Mouse (Mus musculus): Measurements from ENCODE around the gene Pet117. TPM values are rescaled to one million over a fixed set of nuclear protein-coding genes. Genes with fewer than 3 reads are reported as not detected.

The Pet117 gene
- polyA plus RNA-seq (2015; fragmentation: Nextera tagmentation; extraction: Ambion mirVana), result 3.3 TPM in 1 of 2 replicates, not detected in the other

GRCm38 (mm10) chr2:144368400-144369019 lies at the start of gene Pet117, which contains the start of gene Kat14:
Gene Pet117 (plus strand): TSS chr2:144368996.
Gene Kat14 (plus strand): TSS chr2:144368983.
- 8% methylated on average over 38 of the region's 38 CpGs for WGBS
- Histone ChIP-seq H3K9me3 (replicated peaks; ENCODE audit: control insufficient read depth, low read length, poor library complexity, severe bottlenecking) (no peaks in the 10 kb centered on the region), H3K9ac (ENCODE audit: low read depth, low read length) (peak within 1 kb of the TSS; percentile 93), H3K27ac (ENCODE audit: low read length) (peak within 1 kb of the TSS; percentile 98), H3K27me3 (ENCODE audit: control insufficient read depth, insufficient read depth, low read depth, low read length) (no peaks in the 10 kb centered on the region), H3K36me3 (ENCODE audit: control insufficient read depth, insufficient read depth, low read length) (no peaks in the 10 kb centered on the region; the same call in 1 of the 2 replicates), H3K4me1 (ENCODE audit: control insufficient read depth, insufficient read depth, low read length) (peaks cover 11% of the 10 kb centered on the region), H3K4me3 (ENCODE audit: low read depth, low read length) (peak within 1 kb of the TSS; percentile 94), H3K4me2 (ENCODE audit: low read length) (peak within 1 kb of the TSS; percentile 76)
- peak; percentile 96 for ATAC-seq

DNA sequence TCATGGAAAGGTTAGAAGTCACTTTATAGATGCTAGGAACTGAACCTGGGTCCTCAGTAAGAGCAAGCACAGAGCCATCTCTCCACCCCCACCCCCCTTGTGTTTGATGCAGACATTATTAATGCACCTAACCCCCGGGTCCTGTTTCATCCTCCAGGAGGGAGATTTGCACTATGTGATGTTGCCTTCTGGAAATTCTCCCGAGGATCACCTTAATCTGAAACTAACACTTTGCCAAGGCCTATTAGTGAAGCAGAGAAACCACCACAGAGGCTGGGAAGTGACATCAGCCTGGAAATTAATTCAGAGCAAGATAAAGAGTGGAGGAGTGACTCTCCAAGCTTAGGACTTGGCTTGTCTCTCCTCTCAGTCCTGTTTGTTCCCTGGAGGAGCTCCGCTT lies 44.6 kb upstream of the Pet117 start:
- H3K36me3 ChIP-seq (ENCODE audit: control insufficient read depth, insufficient read depth, low read length), result no peaks in the 10 kb centered on the region
- H3K27me3 ChIP-seq (ENCODE audit: control insufficient read depth, insufficient read depth, low read depth, low read length), result peaks cover 7% of the 10 kb centered on the region
- H3K4me2 ChIP-seq (ENCODE audit: low read length), result no peak overlapping the region
- H3K4me3 ChIP-seq (ENCODE audit: low read depth, low read length), result no peak overlapping the region
- H3K9ac ChIP-seq (ENCODE audit: low read depth, low read length), result no peak overlapping the region
- WGBS, result 63% methylated on average over 3 of the region's 3 CpGs
- no peak overlapping the region for H3K27ac ChIP-seq (ENCODE audit: low read length)
- no peaks in the 10 kb centered on the region for H3K9me3 ChIP-seq (replicated peaks; ENCODE audit: control insufficient read depth, low read length, poor library complexity, severe bottlenecking)
- ATAC-seq, result no peak
- no peaks in the 10 kb centered on the region for H3K4me1 ChIP-seq (ENCODE audit: control insufficient read depth, insufficient read depth, low read length)

GRCm38 (mm10) chr2:144329451-144329850 lies 39.3 kb upstream of the Pet117 start:
- H3K36me3 ChIP-seq (ENCODE audit: control insufficient read depth, insufficient read depth, low read length), result no peaks in the 10 kb centered on the region
- peaks cover 36% of the 10 kb centered on the region for H3K27me3 ChIP-seq (ENCODE audit: control insufficient read depth, insufficient read depth, low read depth, low read length)
- peaks cover 28% of the 10 kb centered on the region for H3K4me1 ChIP-seq (ENCODE audit: control insufficient read depth, insufficient read depth, low read length)

GRCm38 (mm10) chr2:144329937-144330336 lies 38.9 kb upstream of the Pet117 start:
- H3K4me1 ChIP-seq (ENCODE audit: control insufficient read depth, insufficient read depth, low read length), result peaks cover 28% of the 10 kb centered on the region
- ATAC-seq, result no peak
- H3K27me3 ChIP-seq (ENCODE audit: control insufficient read depth, insufficient read depth, low read depth, low read length), result peaks cover 38% of the 10 kb centered on the region
- H3K9ac ChIP-seq (ENCODE audit: low read depth, low read length), result no peak overlapping the region
- no peaks in the 10 kb centered on the region for H3K9me3 ChIP-seq (replicated peaks; ENCODE audit: control insufficient read depth, low read length, poor library complexity, severe bottlenecking)
- WGBS, result 3% methylated on average over 10 of the region's 10 CpGs
- no peak overlapping the region for H3K27ac ChIP-seq (ENCODE audit: low read length)
- H3K36me3 ChIP-seq (ENCODE audit: control insufficient read depth, insufficient read depth, low read length), result no peaks in the 10 kb centered on the region
- H3K4me3 ChIP-seq (ENCODE audit: low read depth, low read length), result no peak overlapping the region; the same call in 1 of the 2 replicates
- H3K4me2 ChIP-seq (ENCODE audit: low read length), result no peak overlapping the region; the same call in 1 of the 2 replicates

More at GRCm38 (mm10) chr2:144329451-144329850, 39.3 kb upstream of the Pet117 start:
- Histone ChIP-seq H3K4me3 (ENCODE audit: low read depth, low read length) (no peak overlapping the region; the same call in 1 of the 2 replicates), H3K9me3 (replicated peaks; ENCODE audit: control insufficient read depth, low read length, poor library complexity, severe bottlenecking) (no peaks in the 10 kb centered on the region), H3K27ac (ENCODE audit: low read length) (no peak overlapping the region), H3K4me2 (ENCODE audit: low read length) (no peak overlapping the region; the same call in 1 of the 2 replicates), H3K9ac (ENCODE audit: low read depth, low read length) (no peak overlapping the region)
- no peak for ATAC-seq
- WGBS, result 6% methylated on average over 9 of the region's 10 CpGs

- no peak for ATAC-seq
Observed at GRCm38 (mm10) chr2:144330352-144330959, 38.3 kb upstream of the Pet117 start.

GRCm38 (mm10) chr2:144330960-144331371 lies 37.8 kb upstream of the Pet117 start:
- Histone ChIP-seq H3K4me2 (ENCODE audit: low read length) (peak overlapping the region; percentile 92), H3K27ac (ENCODE audit: low read length) (no peak overlapping the region), H3K4me3 (ENCODE audit: low read depth, low read length) (peak overlapping the region; percentile 52), H3K9me3 (replicated peaks; ENCODE audit: control insufficient read depth, low read length, poor library complexity, severe bottlenecking) (no peaks in the 10 kb centered on the region), H3K36me3 (ENCODE audit: control insufficient read depth, insufficient read depth, low read length) (no peaks in the 10 kb centered on the region), H3K27me3 (ENCODE audit: control insufficient read depth, insufficient read depth, low read depth, low read length) (peaks cover 42% of the 10 kb centered on the region), H3K4me1 (ENCODE audit: control insufficient read depth, insufficient read depth, low read length) (peaks cover 28% of the 10 kb centered on the region), H3K9ac (ENCODE audit: low read depth, low read length) (peak overlapping the region; percentile 57)
- WGBS, result under 1% methylated on average over 43 of the region's 50 CpGs
- ATAC-seq, result peak; percentile 55

More at GRCm38 (mm10) chr2:144330352-144330959, 38.3 kb upstream of the Pet117 start:
- H3K4me2 ChIP-seq (ENCODE audit: low read length), result peak overlapping the region; percentile 92
- no peaks in the 10 kb centered on the region for H3K36me3 ChIP-seq (ENCODE audit: control insufficient read depth, insufficient read depth, low read length)
- under 1% methylated on average over 41 of the region's 41 CpGs for WGBS
- peak overlapping the region; percentile 57 for H3K9ac ChIP-seq (ENCODE audit: low read depth, low read length)
- H3K27ac ChIP-seq (ENCODE audit: low read length), result no peak overlapping the region
- peaks cover 28% of the 10 kb centered on the region for H3K4me1 ChIP-seq (ENCODE audit: control insufficient read depth, insufficient read depth, low read length)
- H3K4me3 ChIP-seq (ENCODE audit: low read depth, low read length), result peak overlapping the region; percentile 52
- peaks cover 42% of the 10 kb centered on the region for H3K27me3 ChIP-seq (ENCODE audit: control insufficient read depth, insufficient read depth, low read depth, low read length)
- H3K9me3 ChIP-seq (replicated peaks; ENCODE audit: control insufficient read depth, low read length, poor library complexity, severe bottlenecking), result no peaks in the 10 kb centered on the region

DNA sequence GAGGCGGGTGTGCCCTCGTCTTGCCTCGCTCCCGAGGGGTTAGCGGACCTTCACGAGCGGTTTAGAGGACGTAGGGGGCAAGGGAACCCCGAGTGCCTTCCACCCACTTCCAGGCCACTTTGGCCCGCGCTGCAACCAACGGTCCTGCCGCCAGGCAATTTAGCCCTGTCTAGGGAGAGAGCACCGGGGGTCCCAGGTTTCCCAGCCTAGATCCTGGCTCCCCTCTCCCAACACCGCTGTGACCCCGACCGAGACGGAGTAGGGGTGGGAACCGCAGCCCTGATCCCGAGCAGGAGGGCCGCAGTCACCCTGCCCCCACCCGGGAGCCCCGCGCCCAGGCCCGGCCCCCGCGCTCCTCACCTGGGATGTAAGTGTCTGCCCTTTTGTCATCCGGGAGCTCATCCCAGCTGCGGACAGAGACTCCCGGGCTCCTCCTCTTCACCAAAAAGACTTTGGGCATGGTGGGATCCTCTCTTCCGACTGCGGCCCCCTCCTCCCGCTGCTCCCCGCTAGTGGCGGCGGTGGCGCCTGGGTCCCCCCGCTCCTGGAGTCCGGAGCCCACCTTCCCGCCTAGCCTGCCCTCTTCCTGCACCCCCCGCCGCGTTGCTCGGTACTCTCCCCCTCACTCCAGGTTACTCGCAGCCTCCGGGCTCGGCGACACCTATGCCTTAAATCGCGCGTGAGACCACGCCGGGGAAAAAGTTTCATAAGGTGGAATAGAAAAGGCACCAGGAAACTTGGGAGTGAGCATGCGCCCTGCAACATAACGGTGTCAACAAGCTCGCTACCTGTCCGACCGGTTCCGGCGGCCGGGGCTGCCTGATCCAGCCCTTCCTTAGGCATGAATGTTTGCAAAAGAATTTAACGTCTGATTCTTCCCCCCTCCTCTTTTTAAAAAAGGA lies 37.1 kb upstream of the Pet117 start, which contains the start of gene Ovol2:
TSS of gene Ovol2 (minus strand) at position 746 of the 902 bp plus-strand sequence.
- under 1% methylated on average over 61 of the region's 62 CpGs for WGBS
- Histone ChIP-seq H3K4me2 (ENCODE audit: low read length) (peak within 1 kb of the TSS; percentile 92), H3K9me3 (replicated peaks; ENCODE audit: control insufficient read depth, low read length, poor library complexity, severe bottlenecking) (no peaks in the 10 kb centered on the region), H3K27me3 (ENCODE audit: control insufficient read depth, insufficient read depth, low read depth, low read length) (peaks cover 42% of the 10 kb centered on the region), H3K27ac (ENCODE audit: low read length) (no peak within 1 kb of the TSS), H3K4me3 (ENCODE audit: low read depth, low read length) (peak within 1 kb of the TSS; percentile 52), H3K9ac (ENCODE audit: low read depth, low read length) (peak within 1 kb of the TSS; percentile 57), H3K36me3 (ENCODE audit: control insufficient read depth, insufficient read depth, low read length) (no peaks in the 10 kb centered on the region), H3K4me1 (ENCODE audit: control insufficient read depth, insufficient read depth, low read length) (peaks cover 28% of the 10 kb centered on the region)
- peak; percentile 75 for ATAC-seq

DNA sequence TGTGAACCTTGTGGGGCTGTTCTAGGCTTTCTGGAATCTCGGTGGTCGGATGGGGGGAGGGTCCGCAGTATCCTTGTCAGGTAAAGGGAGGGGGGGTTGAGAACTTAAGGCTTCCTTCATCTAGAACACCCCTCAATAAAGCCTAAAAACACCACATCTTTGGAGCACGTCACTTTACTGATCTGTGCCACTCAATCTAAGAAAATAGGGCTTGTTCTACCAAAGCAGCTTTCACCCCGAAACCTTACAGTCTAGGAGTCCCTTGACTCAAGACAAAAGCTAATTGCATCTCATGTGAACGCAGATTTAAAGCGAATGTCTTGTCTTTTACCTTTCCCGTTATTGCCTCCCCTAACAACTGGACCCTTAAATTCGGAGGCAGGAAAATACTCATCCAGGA lies 36.3 kb upstream of the Pet117 start:
- Histone ChIP-seq H3K36me3 (ENCODE audit: control insufficient read depth, insufficient read depth, low read length) (no peaks in the 10 kb centered on the region), H3K4me1 (ENCODE audit: control insufficient read depth, insufficient read depth, low read length) (peaks cover 28% of the 10 kb centered on the region), H3K27ac (ENCODE audit: low read length) (no peak overlapping the region), H3K4me2 (ENCODE audit: low read length) (peak overlapping the region; percentile 92), H3K9me3 (replicated peaks; ENCODE audit: control insufficient read depth, low read length, poor library complexity, severe bottlenecking) (no peaks in the 10 kb centered on the region), H3K27me3 (ENCODE audit: control insufficient read depth, insufficient read depth, low read depth, low read length) (peaks cover 42% of the 10 kb centered on the region), H3K9ac (ENCODE audit: low read depth, low read length) (no peak overlapping the region; the same call in 1 of the 2 replicates), H3K4me3 (ENCODE audit: low read depth, low read length) (peak overlapping the region; percentile 52; the same call in 1 of the 2 replicates)
- ATAC-seq, result no peak
- WGBS, result 5% methylated on average over 9 of the region's 9 CpGs
